Mouse (Mus musculus): ENCODE data around the gene Fgfr2.
"Not testable (repeated sequence)": the region's sequence is repeated elsewhere in the genome, so short reads cannot be mapped to it uniquely, and the experiment has no call there.

Gene Fgfr2

GRCm38 (mm10) chr7:130681798-130682197, 2441.4 kb downstream of the Fgfr2 start:
- DNase-seq (ENCODE audit: low spot score in 2 of 2) = peak; percentile 86 to 87

GRCm38 (mm10) chr7:130678414-130678813, 2444.7 kb downstream of the Fgfr2 start:
- no peak for DNase-seq (ENCODE audit: low spot score in 2 of 2)

GRCm38 (mm10) chr7:130677541-130678274, 2445.4 kb downstream of the Fgfr2 start:
- DNase-seq (ENCODE audit: low spot score in 2 of 2) = no peak

- DNase-seq (ENCODE audit: low spot score in 2 of 2) = no peak
Measured at GRCm38 (mm10) chr7:130676885-130677540, 2446.1 kb downstream of the Fgfr2 start.

GRCm38 (mm10) chr7:130674526-130674925, 2448.6 kb downstream of the Fgfr2 start:
- no peak for DNase-seq (ENCODE audit: low spot score in 2 of 2)

- no peak for DNase-seq (ENCODE audit: low spot score in 2 of 2)
Measured at GRCm38 (mm10) chr7:130673169-130674033, 2449.7 kb downstream of the Fgfr2 start.

GRCm38 (mm10) chr7:130671301-130671700, 2451.8 kb downstream of the Fgfr2 start:
- no peak for DNase-seq (ENCODE audit: low spot score in 2 of 2)

GRCm38 (mm10) chr7:130670358-130670757, 2452.8 kb downstream of the Fgfr2 start:
- DNase-seq (ENCODE audit: low spot score in 2 of 2) = no peak

- no peak for DNase-seq (ENCODE audit: low spot score in 2 of 2)
Measured at GRCm38 (mm10) chr7:130669370-130669881, 2453.7 kb downstream of the Fgfr2 start.

GRCm38 (mm10) chr7:130668729-130669281, 2454.3 kb downstream of the Fgfr2 start:
- no peak for DNase-seq (ENCODE audit: low spot score in 2 of 2)

- not testable (repeated sequence) for DNase-seq (ENCODE audit: low spot score in 2 of 2)
Measured at GRCm38 (mm10) chr7:130668013-130668412, 2455.1 kb downstream of the Fgfr2 start.

- DNase-seq (ENCODE audit: low spot score in 2 of 2) = no peak
Measured at GRCm38 (mm10) chr7:130665358-130665757, 2457.8 kb downstream of the Fgfr2 start.

GRCm38 (mm10) chr7:130664629-130665028, 2458.5 kb downstream of the Fgfr2 start:
- no peak for DNase-seq (ENCODE audit: low spot score in 2 of 2)

GRCm38 (mm10) chr7:130664037-130664436, 2459.1 kb downstream of the Fgfr2 start:
- DNase-seq (ENCODE audit: low spot score in 2 of 2) = no peak

GRCm38 (mm10) chr7:130662869-130663268, 2460.3 kb downstream of the Fgfr2 start:
- DNase-seq (ENCODE audit: low spot score in 2 of 2) = no peak

- no peak for DNase-seq (ENCODE audit: low spot score in 2 of 2)
Measured at GRCm38 (mm10) chr7:130662250-130662649, 2460.9 kb downstream of the Fgfr2 start.

- DNase-seq (ENCODE audit: low spot score in 2 of 2) = no peak
Measured at GRCm38 (mm10) chr7:130659129-130659528, 2464.0 kb downstream of the Fgfr2 start.

GRCm38 (mm10) chr7:130657751-130658150, 2465.4 kb downstream of the Fgfr2 start:
- DNase-seq (ENCODE audit: low spot score in 2 of 2) = no peak

GRCm38 (mm10) chr7:130656965-130657364, 2466.2 kb downstream of the Fgfr2 start:
- no peak for DNase-seq (ENCODE audit: low spot score in 2 of 2)

- DNase-seq (ENCODE audit: low spot score in 2 of 2) = no peak
Measured at GRCm38 (mm10) chr7:130654562-130654961, 2468.6 kb downstream of the Fgfr2 start.

GRCm38 (mm10) chr7:130653036-130653555, 2470.1 kb downstream of the Fgfr2 start:
- no peak for DNase-seq (ENCODE audit: low spot score in 2 of 2)
